In genomic region chr9:47866001-47866400, GRCm38 (mm10) we compare ENCODE assay signal across 26 mouse cellular contexts.
DNase-seq lines count a peak whose midpoint lies in the region; ATAC-seq lines count a peak whose summit lies in the region.
"Had no signal": no experiment of that assay in that cellular context is flagged by ENCODE, and none has a peak within 500 bp of the region (broad histone marks: within the 10 kb centered on the region; RNA-seq: fewer than 3 reads in every experiment).

No protein-coding gene starts in this region.

- peaks cover 16% of the 10 kb centered on the region for H3K4me1 ChIP-seq in kidney, embryonic 16.5 days (ENCODE audit: insufficient read depth, low read length)
- H3K4me1 ChIP-seq: heart, embryonic 15.5 days; megakaryocyte, embryonic 14.5 days had no signal

- no peak overlapping the region for H3K4me3 ChIP-seq in kidney, embryonic 16.5 days (ENCODE audit: low read length)
- H3K4me3 ChIP-seq: embryonic facial prominence, embryonic 15.5 days; heart, embryonic 10.5 days; heart, embryonic 15.5 days; lung, embryonic 15.5 days; megakaryocyte, embryonic 14.5 days; midbrain, embryonic 13.5 days had no signal

- 41% methylated on average over 1 of the region's 1 CpGs for WGBS in kidney, embryonic 16.5 days

- H3K4me2 ChIP-seq in kidney, embryonic 16.5 days (replicated peaks; ENCODE audit: low read depth, low read length), result no peak overlapping the region
- H3K4me2 ChIP-seq: embryonic facial prominence, embryonic 15.5 days; heart, embryonic 15.5 days; hindbrain, embryonic 14.5 days; liver, embryonic 11.5 days; lung, embryonic 15.5 days; midbrain, embryonic 13.5 days had no signal

- no peak for ATAC-seq in kidney, embryonic 16.5 days (ENCODE audit: low FRiP score, low TSS enrichment)
- ATAC-seq: activated CD4-positive, CD25-positive, alpha-beta regulatory T cell, adult 4 months; forebrain, embryonic 14.5 days; intestine, postnatal 0 days; midbrain, embryonic 13.5 days had no signal

- H3K9me3 ChIP-seq in kidney, embryonic 16.5 days (ENCODE audit: low read length), result no peaks in the 10 kb centered on the region
- H3K9me3 ChIP-seq: embryonic facial prominence, embryonic 15.5 days; heart, embryonic 10.5 days; heart, embryonic 15.5 days; lung, embryonic 15.5 days; megakaryocyte, embryonic 14.5 days; midbrain, embryonic 13.5 days had no signal

- DNase-seq in embryo, embryonic 10 days (ENCODE audit: low spot score), result peak; percentile 14
- DNase-seq in embryo, embryonic 9.5 days (ENCODE audit: extremely low spot score), result no peak
- peak; percentile 15 for DNase-seq in kidney, postnatal 10 days
- DNase-seq in forelimb bud, embryonic 11.5 days (ENCODE audit: low read depth, low spot score), result peak; percentile 41
- peak; percentile 24 for DNase-seq in mesoderm, embryonic 11.5 days (ENCODE audit: low read depth, low spot score)
- DNase-seq in thymus, postnatal 0 days (ENCODE audit: low spot score), result no peak
- DNase-seq: cerebellum, adult 2 months; cerebellum, postnatal 14 days; gastrocnemius, postnatal 25 days; heart, adult 11 months; kidney, adult 9 months; left cerebral cortex, postnatal 4 days; lung, postnatal 4 days had no signal

- H3K27me3 ChIP-seq in kidney, embryonic 16.5 days (ENCODE audit: insufficient read depth, low read length), result peaks cover 10% of the 10 kb centered on the region; the same call in 1 of the 2 replicates
- H3K27me3 ChIP-seq: CH12.LX; heart, embryonic 15.5 days; lung, embryonic 15.5 days had no signal

- H3K9ac ChIP-seq in kidney, embryonic 16.5 days (replicated peaks; ENCODE audit: low read length), result no peak overlapping the region
- H3K9ac ChIP-seq: embryonic facial prominence, embryonic 15.5 days; heart, embryonic 15.5 days; hindbrain, embryonic 14.5 days; lung, embryonic 15.5 days; midbrain, embryonic 13.5 days had no signal

- H3K36me3 ChIP-seq in kidney, embryonic 16.5 days (ENCODE audit: insufficient read depth, low read length), result no peaks in the 10 kb centered on the region
- H3K36me3 ChIP-seq: embryonic facial prominence, embryonic 15.5 days; heart, embryonic 10.5 days; heart, embryonic 15.5 days; lung, embryonic 15.5 days; midbrain, embryonic 13.5 days had no signal

- H3K27ac ChIP-seq in kidney, embryonic 16.5 days (ENCODE audit: low read length), result no peak overlapping the region; the same call in 1 of the 2 replicates
- H3K27ac ChIP-seq: embryonic facial prominence, embryonic 15.5 days; heart, embryonic 10.5 days; heart, embryonic 15.5 days; hindbrain, embryonic 14.5 days; lung, embryonic 15.5 days; midbrain, embryonic 13.5 days had no signal

Comparison
In these comparisons a context has a peak if more than half of its experiments do, and no peak if none do; other contexts are left out.
1. DNase-seq: peak in embryo, embryonic 10 days (single experiment), kidney, postnatal 10 days (single experiment), forelimb bud, embryonic 11.5 days (single experiment) and mesoderm, embryonic 11.5 days (single experiment); none in embryo, embryonic 9.5 days (single experiment) and thymus, postnatal 0 days (single experiment).